Mouse (Mus musculus) liver, embryonic 11.5 days (tissue): ENCODE measurements around the gene Clec4f. TPM values are rescaled to one million over a fixed set of nuclear protein-coding genes. Genes with fewer than 3 reads are reported as not detected.
"Not testable (repeated sequence)": the region's sequence is repeated elsewhere in the genome, so short reads cannot be mapped to it uniquely, and the experiment has no call there.

Experiments used
- ATAC-seq: fragments of 200-750 bp; cut with Nextera tagmentation; replicated peaks from 2 replicates; pipeline ENCODE4 v1.8.0; 2017; ENCODE audit warnings: moderate number of reproducible peaks, mild to moderate bottlenecking, moderate TSS enrichment, moderate library complexity; ENCODE audit not compliant: low FRiP score
- DNase-seq: peaks from one replicate; pipeline ENCODE4 v3.0.0-alpha.2; 2017; ENCODE audit warnings: low spot score
- H3K27ac ChIP-seq: fragments of 300-500 bp; sonication (generic); 2 replicates; pipeline ENCODE4 v1.5.1; 2014; ENCODE audit warnings: mild to moderate bottlenecking, low read depth, low read length, control low read depth
- H3K27me3 ChIP-seq: fragments of 300-500 bp; sonication (generic); replicated peaks from 2 replicates; pipeline ENCODE4 v1.6.1; 2014; ENCODE audit warnings: low read length, mixed read lengths; ENCODE audit not compliant: control insufficient read depth, insufficient read depth
- H3K36me3 ChIP-seq: fragments of 300-500 bp; sonication (generic); 2 replicates; pipeline ENCODE4 v1.6.1; 2014; ENCODE audit warnings: mild to moderate bottlenecking, low read length, moderate library complexity, mixed read lengths; ENCODE audit not compliant: control insufficient read depth, insufficient read depth
- H3K4me1 ChIP-seq: fragments of 300-500 bp; sonication (generic); replicated peaks from 2 replicates; pipeline ENCODE4 v1.6.1; 2014; ENCODE audit warnings: low read length, mixed read lengths; ENCODE audit not compliant: control insufficient read depth, insufficient read depth
- H3K4me2 ChIP-seq: fragments of 300-500 bp; sonication (generic); 2 replicates; pipeline ENCODE4 v1.6.1; 2014; ENCODE audit warnings: mild to moderate bottlenecking, control low read depth, moderate library complexity
- H3K4me3 ChIP-seq: fragments of 300-500 bp; sonication (generic); 2 replicates; pipeline ENCODE4 v1.5.1; 2014; ENCODE audit warnings: low read depth, low read length, control low read depth
- H3K9ac ChIP-seq: fragments of 300-500 bp; sonication (generic); 2 replicates; pipeline ENCODE4 v1.6.1; 2014; ENCODE audit warnings: low read depth, low read length, control low read depth
- H3K9me3 ChIP-seq: fragments of 300-500 bp; sonication (generic); 2 replicates; pipeline ENCODE4 v1.6.1; 2016; ENCODE audit warnings: low read length, inconsistent platforms, mixed read lengths; ENCODE audit not compliant: control insufficient read depth
- WGBS: fragments of 180-500 bp; shearing (Covaris S2); extraction: QIAGEN DNeasy Blood & Tissue Kit; methylation state at CpG from one replicate; pipeline ENCODE4 v1.1.7; 2014; 5-methylcytosine and 5-hydroxymethylcytosine counted together
- polyA plus RNA-seq: library from polyadenylated mRNA; unstranded; fragments of >200 nt; fragmentation: Nextera tagmentation; extraction: Ambion mirVana; gene quantifications from 2 replicates; pipeline ENCODE4 v1.2.1, GENCODE M21; 2014

The Clec4f gene
- polyA plus RNA-seq, 1 experiment from 2014 or later = 1.3 TPM

GRCm38 (mm10) chr6:83673395-83673794 lies 17.4 kb upstream of the Clec4f start:
- H3K4me3 ChIP-seq = no peak overlapping the region
- 7% methylated on average over 4 of the region's 4 CpGs for WGBS
- no peak overlapping the region for H3K4me2 ChIP-seq
- H3K9me3 ChIP-seq = no peaks in the 10 kb centered on the region
- no peak overlapping the region for H3K9ac ChIP-seq
- peaks cover 3% of the 10 kb centered on the region; the same call in 1 of the 2 replicates for H3K27me3 ChIP-seq
- ATAC-seq = no peak
- DNase-seq = peak; percentile 69
- no peaks in the 10 kb centered on the region for H3K4me1 ChIP-seq
- H3K27ac ChIP-seq = no peak overlapping the region
- no peaks in the 10 kb centered on the region for H3K36me3 ChIP-seq

GRCm38 (mm10) chr6:83665009-83665408 lies 9.0 kb upstream of the Clec4f start:
- H3K27ac ChIP-seq = no peak overlapping the region
- H3K9me3 ChIP-seq = no peaks in the 10 kb centered on the region
- 76% methylated on average over 2 of the region's 2 CpGs for WGBS
- DNase-seq (no peak), ATAC-seq (no peak)
- H3K4me1 ChIP-seq = no peaks in the 10 kb centered on the region
- H3K4me3 ChIP-seq = no peak overlapping the region
- no peak overlapping the region for H3K9ac ChIP-seq
- no peak overlapping the region for H3K4me2 ChIP-seq
- no peaks in the 10 kb centered on the region for H3K27me3 ChIP-seq
- no peaks in the 10 kb centered on the region for H3K36me3 ChIP-seq

GRCm38 (mm10) chr6:83660821-83661220 lies 4.8 kb upstream of the Clec4f start:
- ATAC-seq (no peak), DNase-seq (no peak)
- Histone ChIP-seq H3K27ac (no peak overlapping the region), H3K4me3 (no peak overlapping the region), H3K9ac (no peak overlapping the region), H3K27me3 (no peaks in the 10 kb centered on the region), H3K4me2 (no peak overlapping the region), H3K4me1 (no peaks in the 10 kb centered on the region), H3K36me3 (no peaks in the 10 kb centered on the region), H3K9me3 (no peaks in the 10 kb centered on the region)
- WGBS = 77% methylated on average over 4 of the region's 4 CpGs

- no peaks in the 10 kb centered on the region for H3K36me3 ChIP-seq
- 89% methylated on average over 10 of the region's 10 CpGs for WGBS
- no peaks in the 10 kb centered on the region for H3K27me3 ChIP-seq
- no peak overlapping the region for H3K4me3 ChIP-seq
- no peaks in the 10 kb centered on the region for H3K9me3 ChIP-seq
- ATAC-seq (no peak), DNase-seq (no peak)
- H3K4me2 ChIP-seq = no peak overlapping the region
- H3K9ac ChIP-seq = no peak overlapping the region
- H3K4me1 ChIP-seq = no peaks in the 10 kb centered on the region
- no peak overlapping the region for H3K27ac ChIP-seq
These were observed 9.3 kb downstream of the Clec4f start for GRCm38 (mm10) chr6:83646715-83647114.

GRCm38 (mm10) chr6:83635329-83635728 lies 20.7 kb downstream of the Clec4f start:
- no peaks in the 10 kb centered on the region for H3K9me3 ChIP-seq
- H3K36me3 ChIP-seq = no peaks in the 10 kb centered on the region
- H3K27me3 ChIP-seq = no peaks in the 10 kb centered on the region
- H3K9ac ChIP-seq = no peak overlapping the region
- ATAC-seq (no peak), DNase-seq (no peak)
- no peak overlapping the region for H3K27ac ChIP-seq
- H3K4me2 ChIP-seq = no peak overlapping the region
- H3K4me3 ChIP-seq = no peak overlapping the region
- H3K4me1 ChIP-seq = no peaks in the 10 kb centered on the region
- 67% methylated on average over 1 of the region's 1 CpGs for WGBS

GRCm38 (mm10) chr6:83634631-83635030 lies 21.4 kb downstream of the Clec4f start:
- WGBS = 35% methylated on average over 4 of the region's 4 CpGs
- not testable (repeated sequence) for H3K9ac ChIP-seq, H3K36me3 ChIP-seq, H3K9me3 ChIP-seq, H3K4me1 ChIP-seq, H3K27me3 ChIP-seq, H3K4me2 ChIP-seq, DNase-seq, H3K27ac ChIP-seq, H3K4me3 ChIP-seq, ATAC-seq

- not testable (repeated sequence) for H3K9ac ChIP-seq, H3K36me3 ChIP-seq, H3K27ac ChIP-seq, H3K9me3 ChIP-seq, ATAC-seq, H3K27me3 ChIP-seq, H3K4me2 ChIP-seq, H3K4me1 ChIP-seq, H3K4me3 ChIP-seq, DNase-seq
- WGBS = 28% methylated on average over 5 of the region's 5 CpGs
These were observed 21.9 kb downstream of the Clec4f start for GRCm38 (mm10) chr6:83634106-83634505.

- Histone ChIP-seq H3K36me3 (no peaks in the 10 kb centered on the region), H3K9ac (no peak overlapping the region), H3K4me2 (no peak overlapping the region), H3K9me3 (no peaks in the 10 kb centered on the region), H3K4me3 (no peak overlapping the region), H3K27me3 (no peaks in the 10 kb centered on the region), H3K27ac (no peak overlapping the region), H3K4me1 (no peaks in the 10 kb centered on the region)
- WGBS = 73% methylated on average over 4 of the region's 4 CpGs
- no peak for DNase-seq
- no peak for ATAC-seq
These were observed 24.2 kb downstream of the Clec4f start for GRCm38 (mm10) chr6:83631815-83632214.

- H3K4me1 ChIP-seq = no peaks in the 10 kb centered on the region
- H3K9ac ChIP-seq = no peak overlapping the region
- no peak overlapping the region for H3K4me2 ChIP-seq
- H3K4me3 ChIP-seq = no peak overlapping the region
- DNase-seq (no peak), ATAC-seq (no peak)
- H3K27me3 ChIP-seq = no peaks in the 10 kb centered on the region
- H3K27ac ChIP-seq = no peak overlapping the region
- 62% methylated on average over 17 of the region's 17 CpGs for WGBS
- H3K36me3 ChIP-seq = no peaks in the 10 kb centered on the region
- H3K9me3 ChIP-seq = no peaks in the 10 kb centered on the region
These were observed 29.2 kb downstream of the Clec4f start for GRCm38 (mm10) chr6:83626781-83627180.
